Mouse (Mus musculus) B cell, adult (primary cell): Measurements from ENCODE around the gene Zbtb45. TPM values are rescaled to one million over a fixed set of nuclear protein-coding genes. Genes with fewer than 3 reads are reported as not detected.

Experiments used
- total RNA-seq: library from RNA; stranded (reverse); gene quantifications from 4 replicates; pipeline ENCODE4 v1.2.4, GENCODE M21; 2023; ENCODE audit not compliant: inconsistent age

Zbtb45 gene
- total RNA-seq: 4.4 to 8.6 TPM (median 5.6 TPM) in 4 replicates

DNA sequence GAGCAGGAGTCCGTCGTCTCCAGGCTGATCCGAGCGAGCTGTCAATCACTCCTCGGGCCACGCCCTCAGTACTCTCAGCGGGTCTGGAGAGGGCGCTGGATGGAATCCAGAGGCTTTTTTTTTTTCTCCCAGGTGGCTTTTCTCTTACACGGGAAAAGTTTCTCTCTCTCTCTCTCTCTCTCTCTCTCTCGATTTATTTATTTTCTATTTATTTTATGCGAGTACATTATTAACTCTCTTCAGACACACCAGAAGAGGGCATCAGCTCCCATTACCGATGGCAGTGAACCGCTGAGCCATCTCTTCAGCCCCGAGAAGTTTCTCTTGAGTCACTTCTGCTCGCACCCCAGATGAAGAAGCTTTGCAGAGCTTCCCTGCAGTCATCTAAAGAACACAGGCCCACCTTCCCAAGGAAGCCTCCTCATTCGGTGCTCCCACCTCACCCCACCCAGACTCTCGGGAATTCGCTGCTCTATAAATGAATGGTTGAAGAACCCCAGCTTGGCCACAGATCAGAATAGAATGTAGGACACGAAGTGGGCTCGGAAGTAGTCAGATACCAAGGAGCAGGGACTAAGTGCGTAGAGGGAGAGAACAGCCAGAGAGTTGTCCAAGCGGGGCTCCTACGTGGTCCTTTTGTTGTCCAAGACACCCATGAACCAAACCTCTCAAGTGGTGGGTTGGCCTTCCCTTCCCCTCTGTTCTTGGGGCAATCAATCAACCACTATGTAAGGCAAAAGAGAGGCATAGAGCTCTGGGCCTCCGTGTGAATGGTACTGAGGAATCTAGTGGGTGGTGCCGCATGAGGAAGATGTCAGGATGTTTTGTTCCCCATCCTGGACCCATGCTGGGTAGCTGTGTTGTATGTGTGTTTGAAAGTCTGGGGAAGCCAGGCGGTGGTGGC, at the start of gene Zbtb45:
Gene Zbtb45 (minus strand): TSS at position 30 of the 904 bp plus-strand sequence.

DNA sequence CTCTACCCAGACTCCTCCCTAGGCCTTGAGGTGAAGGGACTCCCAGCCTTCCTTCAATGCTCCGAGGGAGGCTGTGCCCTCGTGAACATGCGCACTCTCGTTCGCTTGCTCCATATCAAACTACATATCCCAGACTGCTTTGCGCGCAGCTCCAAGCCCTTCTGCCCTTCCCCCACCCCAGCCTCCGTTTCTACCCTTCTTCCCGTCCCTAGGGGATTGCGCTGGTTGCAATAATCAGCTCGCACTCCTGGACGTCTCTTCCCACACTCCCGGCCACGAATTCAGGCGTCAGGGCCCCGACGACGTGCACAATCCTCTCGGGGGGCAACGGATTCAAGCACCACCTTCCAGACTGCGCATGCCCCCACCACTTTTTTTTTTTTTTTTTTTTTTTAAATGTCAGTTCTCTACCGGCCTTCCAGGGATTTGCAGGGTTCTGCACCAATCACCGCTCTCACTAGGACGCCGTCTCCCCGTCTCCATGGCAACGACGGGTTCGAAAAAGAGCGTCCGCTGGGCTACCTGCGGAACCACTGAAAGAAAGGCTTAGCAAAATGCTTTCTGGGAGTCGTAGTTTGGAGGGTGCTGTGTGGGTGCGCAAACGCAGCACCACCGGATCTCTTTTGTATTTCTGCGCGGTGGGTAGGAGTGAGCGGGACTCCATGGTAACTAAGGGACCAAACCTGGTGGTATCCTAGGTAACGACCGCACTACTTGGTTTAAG, 44.6 kb upstream of the Zbtb45 start, which contains the start of gene Mzf1:
Gene Mzf1 (minus strand): TSS at position 478 of the 724 bp plus-strand sequence.

DNA sequence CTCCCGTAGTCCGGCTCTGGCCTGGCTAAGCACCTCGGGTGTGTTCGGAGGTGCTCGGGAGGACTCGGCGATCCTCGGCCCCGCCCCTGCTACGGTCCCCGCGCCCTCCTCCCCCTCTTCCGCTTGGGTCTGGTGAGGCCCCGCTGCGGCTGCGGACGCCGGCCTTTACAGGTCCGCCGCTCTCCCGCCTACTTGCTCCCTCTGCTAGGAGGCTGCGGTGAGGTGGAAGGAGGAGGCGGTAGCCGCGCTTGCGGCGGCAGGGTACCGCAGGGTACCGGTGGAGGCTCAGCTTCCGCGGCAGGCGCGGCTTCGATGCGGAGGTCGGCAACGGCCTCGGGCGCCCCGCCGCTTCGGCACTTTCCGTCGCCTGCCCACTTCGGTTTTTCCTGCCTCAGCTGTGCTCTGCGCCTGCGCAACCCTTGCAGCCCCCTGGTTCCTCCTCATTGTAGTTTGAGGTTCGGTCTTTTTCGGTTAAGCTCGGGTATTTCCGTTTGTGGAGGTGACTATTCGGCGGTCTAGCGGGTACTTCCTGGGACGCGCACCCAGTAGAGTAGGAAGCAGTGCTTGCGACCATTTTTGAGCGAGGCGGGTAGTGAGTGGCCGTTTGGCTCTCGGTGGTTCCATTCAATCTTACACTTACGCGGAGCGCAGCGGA, 28.2 kb upstream of the Zbtb45 start, which contains the start of gene Ube2m:
Gene Ube2m (minus strand): TSS at position 375 of the 655 bp plus-strand sequence.

DNA sequence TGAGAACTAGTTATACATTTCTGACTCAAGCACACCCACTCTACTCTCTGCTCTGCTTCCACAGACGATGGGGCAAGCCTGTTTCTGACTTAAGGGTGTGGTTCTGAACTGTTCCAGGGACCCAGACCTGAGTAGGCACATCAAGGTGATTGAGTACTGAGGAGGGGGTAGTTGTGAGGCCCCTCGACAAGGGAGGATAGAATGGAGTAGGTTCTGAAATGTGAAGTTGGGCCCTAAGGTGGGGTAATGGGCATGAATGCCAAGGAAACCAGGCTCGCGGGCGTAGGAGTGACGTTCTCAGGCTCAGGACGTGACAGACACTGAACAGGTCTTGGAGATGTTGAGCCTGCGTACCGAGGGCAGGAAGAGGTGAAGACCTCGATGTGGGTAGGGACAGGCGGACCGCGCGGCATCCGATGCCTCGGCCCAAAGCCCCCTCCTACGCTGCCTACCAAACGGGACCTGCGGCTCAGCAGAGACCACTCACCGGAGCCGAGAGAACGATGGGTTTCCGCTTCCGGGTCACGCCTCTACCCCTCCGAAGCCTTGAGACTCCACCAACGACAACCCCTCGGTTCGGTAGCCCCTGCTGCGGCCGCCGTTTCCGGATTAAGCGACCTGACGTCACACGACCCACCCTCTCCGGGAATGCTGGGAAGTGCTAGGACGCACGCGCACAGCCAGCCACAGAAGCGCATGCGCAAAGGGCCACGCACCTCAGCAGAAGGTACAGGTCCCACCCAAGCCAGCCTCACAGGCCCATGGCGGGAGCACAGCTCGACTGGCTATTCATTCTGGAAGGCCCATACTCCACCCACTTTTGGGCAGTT, 24.5 kb upstream of the Zbtb45 start, which contains the start of gene Chmp2a:
Gene Chmp2a (minus strand): TSS at position 660 of the 830 bp plus-strand sequence.

DNA sequence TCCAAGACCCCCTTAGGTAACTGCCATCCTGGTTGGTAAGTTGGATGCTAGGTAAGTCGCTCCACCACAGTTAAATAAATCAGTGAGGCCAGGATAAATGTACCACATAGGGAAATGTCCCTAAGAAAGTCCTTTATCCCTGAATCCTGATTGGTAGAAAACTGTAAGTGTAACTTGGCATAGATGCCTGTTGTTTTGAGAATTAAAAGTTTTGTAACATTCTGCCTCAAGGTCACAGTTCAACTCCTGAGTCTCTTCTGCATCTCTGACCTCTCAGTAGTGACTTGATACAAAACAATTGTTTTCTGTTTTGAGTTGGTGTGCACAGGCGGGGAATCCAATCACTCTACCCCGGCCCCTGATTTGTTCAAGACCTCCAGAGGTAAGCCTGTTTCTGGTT, 11.0 kb downstream of the Zbtb45 start, which contains the start of gene Trim28:
Gene Trim28 (plus strand): TSS at position 264 of the 400 bp plus-strand sequence.

DNA sequence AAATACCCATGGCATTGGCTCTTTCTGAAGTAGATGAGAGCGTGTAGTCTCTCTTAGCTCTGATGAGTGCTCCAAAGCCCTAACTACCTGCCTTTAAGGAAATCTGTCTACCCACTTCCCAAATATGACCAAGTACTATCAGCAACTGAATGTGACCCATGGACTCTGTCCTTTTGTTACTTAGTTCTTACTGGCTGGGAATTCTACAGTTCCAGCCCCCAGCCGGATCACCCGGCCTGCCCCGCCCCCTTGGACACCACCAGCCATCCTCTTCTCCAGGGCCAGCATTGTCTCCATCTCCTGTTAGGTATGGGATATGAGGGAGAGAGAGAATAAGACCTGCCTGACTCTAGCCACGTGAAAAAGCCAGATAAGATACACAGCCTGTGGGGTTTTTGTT, 11.8 kb downstream of the Zbtb45 start, which contains the start of gene Slc27a5:
Gene Slc27a5 (minus strand): TSS at position 140 of the 400 bp plus-strand sequence.

DNA sequence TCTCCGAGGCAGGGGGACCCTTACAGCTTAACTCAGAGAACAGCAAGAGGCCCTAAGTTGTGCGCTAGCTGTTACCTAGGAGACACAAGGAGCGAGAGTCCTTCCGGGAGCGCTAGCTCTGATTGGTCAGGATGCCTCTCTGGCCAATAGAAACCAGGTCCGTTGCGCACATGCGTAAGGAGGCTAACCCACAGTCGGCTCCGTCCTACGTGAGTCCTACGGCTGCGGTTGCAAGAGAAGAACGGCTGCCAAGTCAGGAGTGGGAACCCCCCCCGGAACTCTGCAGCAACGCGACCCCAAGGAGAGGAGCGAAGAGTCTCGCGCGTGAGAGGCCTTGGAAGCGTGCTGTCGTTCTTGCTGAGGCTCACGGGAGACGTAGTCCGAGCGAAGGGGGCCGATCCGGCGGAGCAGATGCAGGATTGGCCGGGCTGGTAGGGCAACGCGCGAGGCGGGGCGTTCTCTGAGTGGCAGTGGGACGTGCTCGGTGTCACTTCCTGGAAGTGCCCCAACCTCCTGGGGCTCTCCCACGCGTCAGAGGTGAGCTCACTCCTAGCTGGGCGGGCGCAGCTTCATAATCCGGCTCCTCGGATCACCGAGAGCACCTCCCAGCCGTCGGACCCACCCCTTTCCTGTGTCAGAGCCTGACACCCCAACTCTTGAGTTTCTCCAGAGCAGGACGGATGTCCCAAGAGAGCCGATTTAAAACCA, 32.0 kb downstream of the Zbtb45 start, which contains the start of gene Zfp446:
Gene Zfp446 (plus strand): TSS at position 167 of the 708 bp plus-strand sequence.

DNA sequence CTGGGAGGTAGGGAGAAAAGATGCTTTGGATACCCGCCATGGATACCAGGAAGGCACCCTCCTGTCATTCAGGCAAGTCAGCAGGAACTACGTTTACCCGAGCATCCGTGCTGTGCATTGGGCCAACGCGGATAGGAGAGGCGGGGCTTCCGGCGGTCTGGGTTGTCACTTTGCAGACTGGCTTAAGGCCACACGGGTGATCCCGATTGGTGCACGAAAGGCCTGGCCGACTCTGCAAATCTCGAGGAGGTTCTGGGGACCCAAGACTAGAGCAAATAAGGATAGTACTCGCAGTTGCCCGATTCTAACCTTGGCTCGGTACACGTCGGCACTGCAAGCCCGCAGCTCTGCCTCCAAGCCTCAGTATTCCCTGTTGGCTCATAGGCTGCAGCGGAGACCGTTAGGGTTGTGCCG, 44.1 kb downstream of the Zbtb45 start, which contains the start of gene Zfp324:
Gene Zfp324 (plus strand): TSS at position 161 of the 414 bp plus-strand sequence.

Other genes starting within 250 kb of the Zbtb45 start
- 28.7 to 36.2 TPM (median 31.8 TPM) in 4 replicates for gene Zscan18, start 206.4 kb downstream of the Zbtb45 start, total RNA-seq
- 8.4 to 10.4 TPM (median 9.0 TPM) in 4 replicates for gene Zfp329, start 191.2 kb downstream of the Zbtb45 start, total RNA-seq
- 98.9 to 124 TPM (median 114 TPM) in 4 replicates for gene Zfp110, start 175.3 kb downstream of the Zbtb45 start, total RNA-seq
- 1.8 to 2.8 TPM (median 2.4 TPM) in 4 replicates for gene Zfp128, start 128.9 kb downstream of the Zbtb45 start, total RNA-seq
- 12.3 to 14.5 TPM (median 13.4 TPM) in 4 replicates for gene Zscan22, start 112.2 kb downstream of the Zbtb45 start, total RNA-seq
- gene Rps5, start 87.7 kb downstream of the Zbtb45 start, total RNA-seq: 2,171 to 2,345 TPM (median 2,206 TPM) in 4 replicates
- 0.72 to 0.93 TPM (median 0.88 TPM) in 4 replicates for gene Rnf225, start 82.6 kb downstream of the Zbtb45 start, total RNA-seq
- 3.4 to 4.0 TPM (median 3.8 TPM) in 4 replicates for gene Zfp324, start 44.2 kb downstream of the Zbtb45 start, total RNA-seq
- 8.2 to 10.2 TPM (median 9.2 TPM) in 4 replicates for gene Zfp446, start 32.2 kb downstream of the Zbtb45 start, total RNA-seq
- gene Slc27a5, start 11.8 kb downstream of the Zbtb45 start, total RNA-seq: not detected in 4 replicates
- 355 to 399 TPM (median 376 TPM) in 4 replicates for gene Trim28, start 10.9 kb downstream of the Zbtb45 start, total RNA-seq
- gene Chmp2a, start 24.8 kb upstream of the Zbtb45 start, total RNA-seq: 92.4 to 120 TPM (median 103 TPM) in 4 replicates
- 83.4 to 96.0 TPM (median 89.6 TPM) in 4 replicates for gene Ube2m, start 28.2 kb upstream of the Zbtb45 start, total RNA-seq
- 0.51 to 0.87 TPM (median 0.72 TPM) in 4 replicates for gene Mzf1, start 44.7 kb upstream of the Zbtb45 start, total RNA-seq
- not detected in 4 replicates for gene Vmn1r85, start 85.1 kb upstream of the Zbtb45 start, total RNA-seq
- gene Vmn1r86, start 109.9 kb upstream of the Zbtb45 start, total RNA-seq: not detected in 4 replicates
- gene Vmn1r87, start 130.1 kb upstream of the Zbtb45 start, total RNA-seq: not detected in 4 replicates
- gene Vmn1r88, start 149.5 kb upstream of the Zbtb45 start, total RNA-seq: 0.09 to 0.16 TPM (median 0.12 TPM) in 4 replicates
- gene Vmn1r89, start 203.0 kb upstream of the Zbtb45 start, total RNA-seq: not detected in 4 replicates